Mouse (Mus musculus): ENCODE data around the gene Rbfox1. TPM values are rescaled to one million over a fixed set of nuclear protein-coding genes. Genes with fewer than 3 reads are reported as not detected.

The Rbfox1 gene
- total RNA-seq, 2 experiments from 2014 or later, result 381 to 430 TPM

- DNase-seq (ENCODE audit: extremely low spot score in 1 of 2, low spot score in 1 of 2), result no peak
These were observed 206.4 kb downstream of the Rbfox1 start for GRCm38 (mm10) chr16:6091326-6092123.

- DNase-seq (ENCODE audit: extremely low spot score in 1 of 2, low spot score in 1 of 2), result no peak
These were observed 210.6 kb downstream of the Rbfox1 start for GRCm38 (mm10) chr16:6095604-6096372.

- DNase-seq (ENCODE audit: extremely low spot score in 1 of 2, low spot score in 1 of 2), result no peak
These were observed 212.3 kb downstream of the Rbfox1 start for GRCm38 (mm10) chr16:6097244-6098040.

GRCm38 (mm10) chr16:6098116-6098515 lies 213.0 kb downstream of the Rbfox1 start:
- DNase-seq (ENCODE audit: extremely low spot score in 1 of 2, low spot score in 1 of 2), result no peak

- DNase-seq (ENCODE audit: extremely low spot score in 1 of 2, low spot score in 1 of 2), result no peak
These were observed 214.4 kb downstream of the Rbfox1 start for GRCm38 (mm10) chr16:6099598-6099997.

- DNase-seq (ENCODE audit: extremely low spot score in 1 of 2, low spot score in 1 of 2), result no peak
These were observed 215.3 kb downstream of the Rbfox1 start for GRCm38 (mm10) chr16:6100421-6100877.

- no peak for DNase-seq (ENCODE audit: extremely low spot score in 1 of 2, low spot score in 1 of 2)
These were observed 218.6 kb downstream of the Rbfox1 start for GRCm38 (mm10) chr16:6103713-6104112.

GRCm38 (mm10) chr16:6110121-6110520 lies 225.0 kb downstream of the Rbfox1 start:
- DNase-seq (ENCODE audit: extremely low spot score in 1 of 2, low spot score in 1 of 2), result no peak

GRCm38 (mm10) chr16:6113836-6114475 lies 228.8 kb downstream of the Rbfox1 start:
- no peak for DNase-seq (ENCODE audit: extremely low spot score in 1 of 2, low spot score in 1 of 2)

GRCm38 (mm10) chr16:6119472-6119871 lies 234.3 kb downstream of the Rbfox1 start:
- DNase-seq (ENCODE audit: extremely low spot score in 1 of 2, low spot score in 1 of 2), result no peak

- DNase-seq (ENCODE audit: extremely low spot score in 1 of 2, low spot score in 1 of 2), result no peak
These were observed 236.1 kb downstream of the Rbfox1 start for GRCm38 (mm10) chr16:6121232-6121631.

- DNase-seq (ENCODE audit: extremely low spot score in 1 of 2, low spot score in 1 of 2), result no peak
These were observed 237.7 kb downstream of the Rbfox1 start for GRCm38 (mm10) chr16:6122859-6123258.

GRCm38 (mm10) chr16:6128314-6128713 lies 243.2 kb downstream of the Rbfox1 start:
- DNase-seq (ENCODE audit: extremely low spot score in 1 of 2, low spot score in 1 of 2), result no peak

GRCm38 (mm10) chr16:6135016-6135415 lies 249.9 kb downstream of the Rbfox1 start:
- no peak for DNase-seq (ENCODE audit: extremely low spot score in 1 of 2, low spot score in 1 of 2)

- DNase-seq (ENCODE audit: extremely low spot score in 1 of 2, low spot score in 1 of 2), result no peak
These were observed 254.3 kb downstream of the Rbfox1 start for GRCm38 (mm10) chr16:6139432-6139831.

GRCm38 (mm10) chr16:6147957-6148356 lies 262.8 kb downstream of the Rbfox1 start:
- no peak for DNase-seq (ENCODE audit: extremely low spot score in 1 of 2, low spot score in 1 of 2)

- DNase-seq (ENCODE audit: extremely low spot score in 1 of 2, low spot score in 1 of 2), result no peak
These were observed 264.2 kb downstream of the Rbfox1 start for GRCm38 (mm10) chr16:6149345-6149744.

GRCm38 (mm10) chr16:6155556-6155955 lies 270.4 kb downstream of the Rbfox1 start:
- DNase-seq (ENCODE audit: extremely low spot score in 1 of 2, low spot score in 1 of 2), result no peak

- no peak for DNase-seq (ENCODE audit: extremely low spot score in 1 of 2, low spot score in 1 of 2)
These were observed 279.3 kb downstream of the Rbfox1 start for GRCm38 (mm10) chr16:6164476-6164875.

GRCm38 (mm10) chr16:6169346-6169745 lies 284.2 kb downstream of the Rbfox1 start:
- DNase-seq (ENCODE audit: extremely low spot score in 1 of 2, low spot score in 1 of 2), result no peak
